Mouse (Mus musculus): Measurements from ENCODE around the gene Ddost. TPM values are rescaled to one million over a fixed set of nuclear protein-coding genes. Genes with fewer than 3 reads are reported as not detected.

Ddost gene
- total RNA-seq (2022) = 100 to 1,000 TPM; 138 to 154 (median 143) TPM

DNA sequence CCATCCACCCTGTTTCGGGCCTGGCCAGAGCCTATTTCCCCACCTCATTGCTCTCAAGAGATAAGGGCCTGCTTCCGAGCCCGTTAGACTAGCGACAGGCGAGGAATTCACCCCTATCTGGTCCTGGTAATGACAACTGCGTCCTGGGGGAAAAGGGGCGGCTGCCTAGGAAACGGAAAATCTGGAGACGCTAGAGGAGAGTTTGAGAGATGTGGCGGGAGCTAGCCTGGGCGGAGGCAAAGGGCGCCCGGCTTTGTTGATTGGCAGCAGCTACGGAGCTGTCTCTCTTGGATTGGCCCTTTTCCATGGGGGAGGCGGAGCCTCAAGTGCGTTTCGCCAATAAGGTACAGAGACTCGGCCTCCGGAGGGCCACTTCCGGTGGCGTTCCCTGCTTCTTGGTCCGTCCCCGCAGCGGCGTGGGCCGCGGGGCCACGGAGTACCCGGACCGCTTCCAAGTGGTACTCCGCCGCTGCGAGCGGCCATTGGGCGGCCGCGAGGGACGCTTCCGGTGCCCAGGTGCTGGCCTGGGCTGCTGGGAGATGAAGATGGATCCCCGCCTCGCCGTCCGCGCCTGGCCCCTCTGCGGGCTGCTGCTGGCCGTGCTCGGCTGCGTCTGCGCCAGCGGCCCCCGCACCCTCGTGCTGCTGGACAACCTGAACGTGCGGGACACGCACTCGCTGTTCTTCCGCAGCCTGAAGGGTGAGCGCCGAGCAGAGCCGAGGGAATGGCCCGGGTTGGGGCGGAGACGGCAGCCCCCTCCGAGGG is at the start of gene Ddost:
TSS of gene Ddost (plus strand) at position 391 of the 765 bp plus-strand sequence.
- DNase-seq = peak; percentile 97

DNA sequence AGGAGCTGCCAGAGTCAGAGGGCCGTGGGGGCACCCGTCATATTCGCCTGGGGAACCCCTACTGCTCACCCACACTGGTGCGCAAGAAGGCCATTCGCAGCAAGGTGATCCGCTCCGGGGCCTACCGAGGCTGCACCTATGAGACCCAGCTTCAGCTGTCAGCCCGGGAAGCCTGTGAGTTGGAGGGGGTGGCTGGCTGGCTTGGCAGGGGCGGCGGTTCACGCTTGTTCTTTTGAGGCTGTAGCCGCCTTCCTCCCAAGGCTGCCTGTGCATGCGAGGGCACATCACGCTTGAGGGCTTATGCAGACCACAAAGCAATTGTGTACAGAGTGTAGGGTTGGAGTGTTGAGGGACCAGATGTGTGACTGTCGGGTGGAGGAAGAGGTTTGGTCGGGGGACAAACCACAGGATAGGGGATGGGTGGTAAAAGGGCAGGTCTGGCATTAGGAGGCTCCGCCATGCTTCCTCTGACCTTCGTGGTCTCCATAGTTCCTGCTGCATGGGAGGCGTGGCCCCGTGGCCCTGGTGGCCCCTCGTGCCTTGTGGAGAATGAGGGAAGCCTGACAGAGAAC is 47.3 kb upstream of the Ddost start:
- no peak for DNase-seq

DNA sequence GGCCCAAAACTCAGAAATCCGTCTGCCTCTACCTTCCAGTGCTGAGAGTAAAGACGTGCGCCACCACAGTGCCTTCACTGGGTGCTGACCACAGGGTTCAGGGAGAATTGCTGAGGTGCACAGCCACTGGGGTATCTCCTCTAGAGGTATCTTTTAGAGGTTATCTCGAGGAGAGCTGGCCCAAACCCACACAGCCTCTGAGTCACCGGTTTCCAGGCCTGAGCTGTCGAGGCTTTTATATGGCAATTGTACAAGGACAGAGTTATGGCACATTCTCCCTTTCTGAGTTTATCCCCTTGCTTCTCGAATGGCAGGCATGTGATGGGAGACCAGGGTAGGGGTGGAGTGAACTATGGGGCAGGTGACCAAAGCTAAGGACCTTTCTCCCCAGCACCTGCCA is 45.9 kb upstream of the Ddost start:
- DNase-seq = no peak

DNA sequence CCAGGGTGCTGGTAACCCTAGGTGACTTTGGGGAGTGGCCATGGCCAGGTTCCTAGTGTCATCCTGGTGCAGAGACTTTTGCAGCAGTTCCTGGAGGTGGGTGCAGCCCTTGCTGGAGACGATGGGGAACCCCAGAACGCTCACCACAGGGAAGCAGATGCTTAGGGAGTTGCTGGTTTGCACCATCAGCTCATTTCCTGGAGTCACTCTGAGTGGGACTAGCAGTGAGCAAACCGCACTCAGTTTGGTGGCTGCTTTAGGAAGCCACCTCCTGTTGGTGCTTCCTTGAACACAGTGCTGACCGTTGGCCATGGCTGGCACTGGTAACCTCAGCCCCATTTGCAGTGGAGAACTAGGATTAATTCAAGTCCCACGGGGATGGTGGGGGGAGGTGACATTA is 45.0 kb upstream of the Ddost start:
- no peak for DNase-seq

DNA sequence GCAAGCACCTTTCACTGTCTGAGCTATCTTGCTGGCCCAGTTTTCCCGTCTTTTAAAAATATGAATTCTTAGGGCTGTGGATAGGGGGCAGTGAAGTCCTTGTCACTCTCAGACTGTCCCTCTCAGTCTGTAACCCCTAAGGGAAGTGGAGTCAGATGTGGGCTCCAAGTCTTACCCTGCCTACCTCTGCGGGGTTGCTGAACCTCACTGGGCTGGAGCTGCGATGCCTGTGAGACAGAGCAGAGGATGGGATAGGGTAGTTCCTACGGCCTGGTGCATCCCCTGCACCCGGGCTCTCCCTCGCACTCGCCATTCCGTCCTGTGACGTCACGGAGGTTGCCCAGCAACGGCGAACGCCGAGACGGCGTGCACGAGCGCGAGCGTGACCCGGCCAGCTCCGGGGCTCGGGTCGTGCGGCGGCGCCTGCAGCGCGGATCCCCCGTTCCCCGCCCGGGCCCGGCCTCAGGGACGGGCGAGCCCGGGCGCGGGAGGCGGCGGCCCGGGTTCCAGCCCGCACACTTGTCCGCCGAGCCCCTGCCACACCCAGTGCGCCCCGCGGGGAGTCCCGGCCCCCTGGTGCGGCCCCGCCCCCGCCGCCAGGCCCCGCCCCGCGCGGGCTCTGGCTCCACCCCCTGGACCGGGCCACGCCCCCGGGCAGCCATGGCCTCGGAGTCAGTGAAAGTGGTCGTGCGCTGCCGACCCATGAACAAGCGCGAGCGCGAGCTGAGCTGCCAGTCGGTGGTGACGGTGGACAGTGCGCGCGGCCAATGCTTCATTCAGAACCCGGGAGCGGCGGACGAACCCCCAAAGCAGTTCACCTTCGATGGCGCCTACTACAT is 42.5 kb upstream of the Ddost start:
- peak; percentile 81 for DNase-seq

GRCm38 (mm10) chr4:138267869-138268268 is 36.7 kb upstream of the Ddost start:
- no peak for DNase-seq

GRCm38 (mm10) chr4:138272011-138272997 is 32.2 kb upstream of the Ddost start:
- DNase-seq = no peak

DNA sequence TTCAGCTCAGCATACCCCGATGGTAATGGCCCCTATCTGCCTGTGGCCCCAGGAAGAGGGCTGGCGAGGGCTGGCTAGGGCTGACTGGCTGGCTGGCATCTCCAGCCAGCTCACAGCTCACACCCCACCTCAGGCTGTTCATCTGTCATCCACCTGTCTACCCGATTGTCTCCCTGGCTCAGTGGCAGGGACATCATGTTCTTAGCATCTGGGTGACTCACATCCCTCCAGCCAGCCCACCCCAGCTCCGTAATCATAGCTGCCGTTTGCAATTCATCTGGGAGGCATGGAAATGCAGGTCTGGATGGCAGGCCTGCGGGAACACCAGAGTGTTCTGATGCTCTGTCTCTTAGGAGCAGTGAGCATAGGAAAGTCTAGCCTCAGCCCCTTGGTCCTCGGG is 26.2 kb upstream of the Ddost start:
- no peak for DNase-seq

GRCm38 (mm10) chr4:138282834-138283233 is 21.7 kb upstream of the Ddost start:
- DNase-seq = peak; percentile 67

- DNase-seq = no peak
These were observed 18.1 kb upstream of the Ddost start for GRCm38 (mm10) chr4:138286411-138286810.

GRCm38 (mm10) chr4:138288691-138289090 is 15.8 kb upstream of the Ddost start:
- no peak for DNase-seq

DNA sequence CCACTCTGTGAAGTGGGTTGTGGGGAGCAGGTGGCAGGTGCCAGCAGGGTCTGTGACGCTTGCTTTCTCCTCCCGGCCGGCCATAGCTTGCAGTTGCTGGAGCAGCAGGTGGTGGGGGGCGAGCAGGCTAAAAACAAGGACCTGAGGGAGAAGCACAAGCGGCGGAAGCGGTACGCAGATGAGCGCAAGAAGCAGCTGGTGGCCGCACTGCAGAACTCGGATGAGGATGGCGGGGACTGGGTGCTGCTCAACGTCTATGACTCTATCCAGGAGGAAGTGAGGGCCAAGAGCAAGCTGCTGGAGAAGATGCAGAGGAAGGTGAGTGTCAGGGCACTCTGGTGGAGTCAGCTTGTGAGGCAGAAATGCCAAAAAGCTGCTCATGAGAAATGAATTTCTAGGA is 12.5 kb upstream of the Ddost start:
- DNase-seq = no peak

DNA sequence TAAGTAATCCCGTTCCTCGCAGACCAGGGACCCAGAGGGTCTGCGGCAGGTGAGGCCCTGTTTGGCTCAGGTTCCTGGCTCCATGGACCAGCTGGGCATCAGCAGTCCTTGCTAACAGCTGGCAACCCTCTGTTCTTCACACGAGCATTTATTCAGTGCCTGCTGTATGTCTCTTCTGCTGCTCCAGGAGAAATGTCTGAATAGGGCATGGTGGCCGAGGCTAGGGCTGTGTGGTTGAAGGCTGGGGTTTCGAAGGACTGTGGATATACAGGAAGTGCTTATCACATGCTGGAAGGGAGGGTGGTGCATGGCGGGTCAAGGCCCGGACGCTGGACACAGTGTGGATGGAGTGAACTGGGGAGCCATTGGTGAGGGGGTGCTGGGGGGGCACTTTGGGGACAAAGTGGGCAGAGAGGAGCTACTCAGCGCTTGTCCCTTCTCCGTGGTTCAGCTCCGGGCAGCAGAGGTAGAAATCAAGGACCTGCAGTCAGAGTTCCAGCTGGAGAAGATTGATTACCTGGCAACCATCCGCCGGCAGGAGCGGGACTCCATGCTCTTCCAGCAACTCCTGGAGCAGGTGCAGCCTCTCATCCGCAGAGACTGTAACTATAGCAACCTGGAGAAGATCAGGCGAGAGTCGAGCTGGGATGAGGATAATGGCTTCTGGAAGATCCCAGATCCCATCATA is 11.1 kb upstream of the Ddost start:
- DNase-seq = no peak

- DNase-seq = no peak
These were observed 10.5 kb upstream of the Ddost start for GRCm38 (mm10) chr4:138293949-138294550.

DNA sequence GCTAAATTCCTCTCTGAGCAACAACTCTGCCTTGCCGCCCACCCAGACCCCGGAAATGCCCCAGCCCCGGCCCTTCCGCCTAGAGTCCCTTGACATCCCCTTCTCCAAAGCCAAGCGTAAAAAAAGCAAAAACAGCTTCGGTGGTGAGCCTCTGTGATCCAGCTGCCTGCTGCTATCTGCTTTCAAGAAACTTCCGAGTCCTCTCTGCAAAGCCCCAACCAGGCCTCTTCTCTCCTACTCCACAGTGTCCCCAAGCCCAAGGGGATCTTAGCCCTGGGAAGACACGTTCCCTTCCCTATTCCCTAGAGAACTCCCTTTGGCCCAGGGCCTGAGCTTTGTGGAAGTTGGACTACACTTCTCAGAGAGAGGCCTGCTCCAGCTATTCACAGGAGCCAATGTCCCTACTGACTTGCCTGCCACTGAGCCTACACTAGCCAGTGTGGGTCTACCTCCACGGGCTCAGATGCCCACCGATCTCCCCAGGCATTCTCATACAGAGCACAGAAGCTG is 3.2 kb upstream of the Ddost start:
- DNase-seq = no peak

- DNase-seq = no peak
These were observed 1.5 kb upstream of the Ddost start for GRCm38 (mm10) chr4:138303011-138303410.

- no peak for DNase-seq
These were observed 788 bp upstream of the Ddost start for GRCm38 (mm10) chr4:138303742-138304141.

- DNase-seq = no peak
These were observed 2.5 kb downstream of the Ddost start for GRCm38 (mm10) chr4:138307025-138307424.

- no peak for DNase-seq
These were observed 3.2 kb downstream of the Ddost start for GRCm38 (mm10) chr4:138307739-138308138.

DNA sequence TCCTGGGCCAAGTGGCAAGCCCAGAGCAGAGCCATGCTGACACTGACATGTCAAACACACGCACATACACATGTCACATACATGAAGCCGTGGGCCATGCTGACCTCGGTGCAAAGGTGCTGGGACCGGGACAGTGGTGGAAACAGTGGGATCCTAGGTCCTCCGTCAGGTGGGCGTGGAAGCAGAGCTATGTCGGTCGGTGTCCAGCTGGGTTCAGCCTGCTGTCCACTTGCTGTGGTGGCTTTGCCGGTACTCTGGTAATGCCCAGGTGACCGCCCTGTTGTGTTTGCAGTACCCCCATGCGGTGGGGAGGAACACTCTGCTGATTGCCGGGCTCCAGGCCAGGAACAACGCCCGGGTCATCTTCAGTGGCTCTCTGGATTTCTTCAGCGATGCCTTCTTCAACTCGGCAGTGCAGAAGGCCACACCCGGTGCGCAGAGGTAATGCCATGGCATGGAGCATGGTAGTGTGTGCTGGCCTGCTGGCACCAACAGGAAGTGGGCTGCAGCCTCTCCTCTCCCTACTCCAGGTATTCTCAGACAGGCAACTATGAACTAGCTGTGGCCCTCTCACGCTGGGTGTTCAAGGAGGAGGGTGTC is 5.9 kb downstream of the Ddost start:
- no peak for DNase-seq

Data from adrenal gland, adult 8-10 months (tissue).